Mouse (Mus musculus) stomach, postnatal 0 days (tissue): Measurements from ENCODE around the gene Rps6ka5. TPM values are rescaled to one million over a fixed set of nuclear protein-coding genes. Genes with fewer than 3 reads are reported as not detected.
A peak's percentile ranks its signal among the peaks of the same experiment; 100 is the strongest.

Source experiments
- ATAC-seq: fragments of 200-750 bp; cut with Nextera tagmentation; 2 replicates; pipeline ENCODE4 v1.8.0; 2017; ENCODE audit not compliant: low FRiP score, low TSS enrichment
- DNase-seq: peaks from one replicate; pipeline ENCODE4 v3.0.0-alpha.2; 2016; ENCODE audit warnings: low spot score
- H3K27ac ChIP-seq: fragments of 300-500 bp; sonication (generic); replicated peaks from 2 replicates; pipeline ENCODE4 v1.5.1; 2014; ENCODE audit warnings: mild to moderate bottlenecking, control low read depth
- H3K27me3 ChIP-seq: fragments of 300-500 bp; sonication (generic); 2 replicates; pipeline ENCODE4 v1.6.1; 2014; ENCODE audit warnings: low read length; ENCODE audit not compliant: control insufficient read depth, insufficient read depth
- H3K36me3 ChIP-seq: fragments of 300-500 bp; sonication (generic); 2 replicates; pipeline ENCODE4 v1.6.1; 2014; ENCODE audit warnings: low read length, mixed read lengths; ENCODE audit not compliant: control insufficient read depth, insufficient read depth
- H3K4me1 ChIP-seq: fragments of 300-500 bp; sonication (generic); replicated peaks from 2 replicates; pipeline ENCODE4 v1.6.1; 2014; ENCODE audit warnings: antibody characterized with exemption; ENCODE audit not compliant: control insufficient read depth, insufficient read depth
- H3K4me2 ChIP-seq: fragments of 300-500 bp; sonication (generic); replicated peaks from 2 replicates; pipeline ENCODE4 v1.6.1; 2014; ENCODE audit warnings: low read depth, mild to moderate bottlenecking, control low read depth, moderate library complexity
- H3K4me3 ChIP-seq: fragments of 300-500 bp; sonication (generic); 2 replicates; pipeline ENCODE4 v1.5.1; 2014; ENCODE audit warnings: low read depth, low read length, control low read depth
- H3K9ac ChIP-seq: fragments of 300-500 bp; sonication (generic); 2 replicates; pipeline ENCODE4 v1.6.1; 2014; ENCODE audit warnings: mild to moderate bottlenecking, low read length, control low read depth, mixed read lengths
- H3K9me3 ChIP-seq: fragments of 300-500 bp; sonication (generic); 2 replicates; pipeline ENCODE4 v1.6.1; 2016; ENCODE audit warnings: low read length; ENCODE audit not compliant: control insufficient read depth
- CTCF ChIP-seq: IDR thresholded peaks from 2 replicates; pipeline ENCODE4 v1.5.1; 2016; ENCODE audit warnings: antibody characterized with exemption, low read depth, mild to moderate bottlenecking, moderate library complexity
- EP300 ChIP-seq: optimal IDR thresholded peaks from 2 replicates; pipeline ENCODE3; 2016; ENCODE audit warnings: antibody characterized with exemption
- WGBS: fragments of 180-500 bp; shearing (Covaris S2); extraction: QIAGEN DNeasy Blood & Tissue Kit; methylation state at CpG from one replicate; pipeline ENCODE4 v1.1.7; 2014; 5-methylcytosine and 5-hydroxymethylcytosine counted together
- polyA plus RNA-seq: library from polyadenylated mRNA; unstranded; fragments of >200 nt; fragmentation: Nextera tagmentation; extraction: Ambion mirVana; gene quantifications from 2 replicates; pipeline ENCODE4 v1.2.1, GENCODE M21; 2015

Rps6ka5 gene
- polyA plus RNA-seq, 1 experiment from 2014 or later = 1.4 TPM

- H3K4me1 ChIP-seq = no peaks in the 10 kb centered on the region
- DNase-seq = no peak
- no peak overlapping the region for H3K9ac ChIP-seq
- H3K27ac ChIP-seq = no peak overlapping the region
- H3K36me3 ChIP-seq = no peaks in the 10 kb centered on the region
- WGBS = 68% methylated on average over 3 of the region's 3 CpGs
- no peak overlapping the region for H3K4me3 ChIP-seq
- no peaks in the 10 kb centered on the region for H3K27me3 ChIP-seq
- H3K9me3 ChIP-seq = no peaks in the 10 kb centered on the region
- no peak overlapping the region for H3K4me2 ChIP-seq
- TF ChIP-seq EP300 (no peak), CTCF (no peak)
- no peak for ATAC-seq
Measured at GRCm38 (mm10) chr12:100605596-100605995, 121.2 kb downstream of the Rps6ka5 start.

DNA sequence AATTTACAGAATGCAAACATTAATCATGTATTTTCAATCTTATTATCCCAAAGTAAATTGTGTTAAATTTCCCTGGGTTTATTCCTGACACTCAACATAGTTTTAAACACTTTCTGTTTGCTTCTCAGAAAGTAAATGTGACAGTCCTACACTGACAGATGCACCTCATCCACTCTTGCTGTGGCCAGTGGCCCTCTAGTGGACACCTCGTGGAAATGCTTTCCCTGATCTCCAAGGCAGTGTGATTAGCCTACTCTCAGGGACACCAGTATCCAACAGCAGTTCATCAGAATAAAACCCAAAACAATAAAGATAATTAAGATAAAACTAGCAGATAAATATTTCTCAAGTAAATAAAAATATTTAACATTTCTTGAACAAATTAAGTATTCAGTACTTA is 122.2 kb downstream of the Rps6ka5 start:
- Histone ChIP-seq H3K36me3 (no peaks in the 10 kb centered on the region), H3K27me3 (no peaks in the 10 kb centered on the region), H3K27ac (no peak overlapping the region), H3K4me2 (no peak overlapping the region), H3K9ac (no peak overlapping the region), H3K9me3 (no peaks in the 10 kb centered on the region), H3K4me1 (no peaks in the 10 kb centered on the region), H3K4me3 (no peak overlapping the region)
- no peak for TF ChIP-seq EP300
- TF ChIP-seq CTCF = peak; percentile 88
- DNase-seq (peak; percentile 20), ATAC-seq (no peak)
- WGBS = 0% methylated on average over 1 of the region's 1 CpGs

DNA sequence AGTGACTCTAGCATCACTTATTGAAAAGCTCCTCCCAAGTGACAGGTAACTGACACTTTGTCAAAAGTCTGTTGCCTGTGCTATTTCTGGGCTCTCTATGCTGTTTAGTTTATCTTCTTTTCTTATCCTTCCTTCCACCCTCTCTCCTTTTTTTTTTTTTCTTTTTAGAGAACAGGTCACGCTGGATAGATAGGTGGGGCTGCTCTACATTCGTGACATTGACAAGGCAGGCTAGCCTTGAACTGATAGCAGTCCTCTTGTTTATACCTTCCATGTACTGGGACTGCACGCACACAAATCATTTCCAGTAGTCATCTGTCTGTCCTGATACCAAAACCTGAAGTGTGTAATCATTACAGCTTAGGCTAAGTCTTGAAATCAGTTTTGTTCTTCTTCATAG is 132.1 kb downstream of the Rps6ka5 start:
- no peak overlapping the region for H3K4me2 ChIP-seq
- TF ChIP-seq EP300 (no peak), CTCF (no peak)
- H3K27me3 ChIP-seq = no peaks in the 10 kb centered on the region
- H3K9me3 ChIP-seq = no peaks in the 10 kb centered on the region
- no peak overlapping the region for H3K9ac ChIP-seq
- ATAC-seq (no peak), DNase-seq (no peak)
- no peak overlapping the region for H3K27ac ChIP-seq
- no peaks in the 10 kb centered on the region for H3K4me1 ChIP-seq
- no peaks in the 10 kb centered on the region for H3K36me3 ChIP-seq
- H3K4me3 ChIP-seq = no peak overlapping the region
- 58% methylated on average over 3 of the region's 3 CpGs for WGBS

- H3K4me1 ChIP-seq = 0 out of 2 replicates have a peak, but pooled peaks cover 2% of the 10 kb centered on the region
- H3K9me3 ChIP-seq = no peaks in the 10 kb centered on the region
- 70% methylated on average over 2 of the region's 2 CpGs for WGBS
Measured at GRCm38 (mm10) chr12:100586601-100587000, 140.2 kb downstream of the Rps6ka5 start.

DNA sequence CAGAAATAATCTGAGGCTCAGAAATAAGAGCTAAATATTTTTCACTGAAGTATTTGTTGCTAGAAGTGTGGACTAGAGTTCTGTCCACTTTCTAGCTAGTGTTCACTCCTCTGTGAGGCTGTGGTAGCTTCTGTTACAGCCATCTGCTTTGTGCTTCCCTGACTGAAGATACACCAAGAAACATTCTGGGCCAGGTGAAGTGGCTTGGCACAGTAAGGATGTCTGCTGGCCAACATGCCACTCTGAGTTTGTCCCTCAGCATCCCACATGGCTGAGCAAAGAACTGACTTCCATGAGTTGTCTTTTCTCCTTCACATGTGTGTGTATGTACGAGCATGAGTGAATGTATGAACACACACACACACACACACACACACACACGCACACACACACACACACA is 147.6 kb downstream of the Rps6ka5 start:
- Histone ChIP-seq H3K9me3 (no peaks in the 10 kb centered on the region), H3K4me3 (no peak overlapping the region), H3K4me2 (no peak overlapping the region), H3K36me3 (no peaks in the 10 kb centered on the region), H3K27me3 (no peaks in the 10 kb centered on the region), H3K4me1 (0 out of 2 replicates have a peak, but pooled peaks cover 2% of the 10 kb centered on the region), H3K9ac (no peak overlapping the region), H3K27ac (no peak overlapping the region)
- TF ChIP-seq CTCF (no peak), EP300 (no peak)
- WGBS = 77% methylated on average over 2 of the region's 2 CpGs
- ATAC-seq (no peak), DNase-seq (no peak)

More at GRCm38 (mm10) chr12:100586601-100587000, 140.2 kb downstream of the Rps6ka5 start:
- no peak for TF ChIP-seq CTCF
- no peak for TF ChIP-seq EP300
- Histone ChIP-seq H3K4me3 (no peak overlapping the region), H3K27me3 (no peaks in the 10 kb centered on the region), H3K36me3 (no peaks in the 10 kb centered on the region), H3K27ac (no peak overlapping the region), H3K4me2 (no peak overlapping the region), H3K9ac (no peak overlapping the region)
- ATAC-seq (no peak), DNase-seq (no peak)

GRCm38 (mm10) chr12:100578291-100578690 is 148.5 kb downstream of the Rps6ka5 start:
- no peaks in the 10 kb centered on the region for H3K27me3 ChIP-seq
- 0 out of 2 replicates have a peak, but pooled peaks cover 2% of the 10 kb centered on the region for H3K4me1 ChIP-seq
- no peak for DNase-seq
- no peak overlapping the region for H3K27ac ChIP-seq
- H3K4me3 ChIP-seq = no peak overlapping the region
- no peaks in the 10 kb centered on the region for H3K9me3 ChIP-seq
- H3K36me3 ChIP-seq = no peaks in the 10 kb centered on the region
- WGBS = 48% methylated on average over 2 of the region's 2 CpGs
- no peak overlapping the region for H3K4me2 ChIP-seq
- H3K9ac ChIP-seq = no peak overlapping the region
- no peak for TF ChIP-seq EP300
- peak; percentile 82 for TF ChIP-seq CTCF
- ATAC-seq = no peak
